Mouse (Mus musculus) intestine, embryonic 15.5 days (tissue): ENCODE results near the gene Blcap. TPM values are rescaled to one million over a fixed set of nuclear protein-coding genes. Genes with fewer than 3 reads are reported as not detected.

Experiments used
- ATAC-seq: fragments of 200-750 bp; cut with Nextera tagmentation; 2 replicates; pipeline ENCODE4 v1.8.0; 2017; ENCODE audit warnings: moderate TSS enrichment, moderate library complexity
- H3K27ac ChIP-seq: fragments of 300-500 bp; sonication (generic); 2 replicates; pipeline ENCODE4 v1.5.1; 2015; ENCODE audit warnings: mild to moderate bottlenecking, inconsistent platforms
- H3K27me3 ChIP-seq: fragments of 300-500 bp; sonication (generic); replicated peaks from 2 replicates; pipeline ENCODE4 v1.6.1; 2015; ENCODE audit warnings: inconsistent platforms
- H3K36me3 ChIP-seq: fragments of 300-500 bp; sonication (generic); 2 replicates; pipeline ENCODE4 v1.6.1; 2015; ENCODE audit warnings: inconsistent platforms
- H3K4me1 ChIP-seq: fragments of 300-500 bp; sonication (generic); replicated peaks from 2 replicates; pipeline ENCODE4 v1.6.1; 2015; ENCODE audit warnings: inconsistent platforms
- H3K4me2 ChIP-seq: fragments of 300-500 bp; sonication (generic); replicated peaks from 2 replicates; pipeline ENCODE4 v1.6.1; 2015; ENCODE audit warnings: mild to moderate bottlenecking, inconsistent platforms
- H3K4me3 ChIP-seq: fragments of 300-500 bp; sonication (generic); replicated peaks from 2 replicates; pipeline ENCODE4 v1.5.1; 2015; ENCODE audit warnings: inconsistent platforms
- H3K9ac ChIP-seq: fragments of 300-500 bp; sonication (generic); 2 replicates; pipeline ENCODE4 v1.6.1; 2015; ENCODE audit warnings: inconsistent platforms
- H3K9me3 ChIP-seq: fragments of 300-500 bp; sonication (generic); 2 replicates; pipeline ENCODE4 v1.6.1; 2016; ENCODE audit warnings: inconsistent platforms
- WGBS: fragments of 180-500 bp; shearing (Covaris S2); methylation state at CpG from one replicate; pipeline ENCODE4 v1.1.7; 2015; 5-methylcytosine and 5-hydroxymethylcytosine counted together
- polyA plus RNA-seq: library from polyadenylated mRNA; unstranded; fragments of >200 nt; fragmentation: Nextera tagmentation; extraction: Ambion mirVana; gene quantifications from 2 replicates; pipeline ENCODE4 v1.2.1, GENCODE M21; 2015

The Blcap gene
- polyA plus RNA-seq, 1 experiment from 2014 or later = 39.2 TPM

- H3K4me3 ChIP-seq = no peak overlapping the region
- H3K27me3 ChIP-seq = no peaks in the 10 kb centered on the region
- H3K9me3 ChIP-seq = 0 out of 2 replicates have a peak, but pooled peaks cover 2% of the 10 kb centered on the region
- H3K27ac ChIP-seq = peak overlapping the region; percentile 54; the same call in 1 of the 2 replicates
- 48% methylated on average over 5 of the region's 5 CpGs for whole genome bisulfite sequencing
- no peak overlapping the region for H3K9ac ChIP-seq
- no peak overlapping the region for H3K4me2 ChIP-seq
- peaks cover 17% of the 10 kb centered on the region for H3K4me1 ChIP-seq
- ATAC-seq = peak; percentile 35; the same call in 1 of the 2 replicates
- peaks cover 34% of the 10 kb centered on the region for H3K36me3 ChIP-seq
These were observed 14.9 kb downstream of the Blcap start for GRCm38 (mm10) chr2:157556074-157556698.

- Histone ChIP-seq H3K27ac (no peak overlapping the region; the same call in 1 of the 2 replicates), H3K9me3 (no peaks in the 10 kb centered on the region)
- WGBS = 69% methylated on average over 10 of the region's 10 CpGs
These were observed 18.8 kb downstream of the Blcap start for GRCm38 (mm10) chr2:157552158-157552886.

GRCm38 (mm10) chr2:157550292-157550691, 20.8 kb downstream of the Blcap start:
- Histone ChIP-seq H3K4me1 (peaks cover 9% of the 10 kb centered on the region), H3K9ac (no peak overlapping the region), H3K9me3 (no peaks in the 10 kb centered on the region), H3K27ac (no peak overlapping the region), H3K27me3 (no peaks in the 10 kb centered on the region), H3K4me2 (no peak overlapping the region), H3K36me3 (peaks cover 10% of the 10 kb centered on the region), H3K4me3 (no peak overlapping the region)
- 56% methylated on average over 4 of the region's 4 CpGs for WGBS
- ATAC-seq = no peak

More at GRCm38 (mm10) chr2:157552158-157552886, 18.8 kb downstream of the Blcap start:
- Histone ChIP-seq H3K9ac (no peak overlapping the region), H3K4me3 (no peak overlapping the region), H3K4me2 (no peak overlapping the region), H3K27me3 (no peaks in the 10 kb centered on the region), H3K4me1 (peaks cover 17% of the 10 kb centered on the region), H3K36me3 (peaks cover 21% of the 10 kb centered on the region)
- peak; percentile 34; the same call in 1 of the 2 replicates for ATAC-seq

- H3K4me2 ChIP-seq = no peak overlapping the region
- peaks cover 10% of the 10 kb centered on the region for H3K36me3 ChIP-seq
- H3K27me3 ChIP-seq = no peaks in the 10 kb centered on the region
- no peak overlapping the region for H3K27ac ChIP-seq
- no peak for ATAC-seq
- H3K9ac ChIP-seq = no peak overlapping the region
- no peaks in the 10 kb centered on the region for H3K9me3 ChIP-seq
- no peaks in the 10 kb centered on the region for H3K4me1 ChIP-seq
- no peak overlapping the region for H3K4me3 ChIP-seq
These were observed 24.4 kb downstream of the Blcap start for GRCm38 (mm10) chr2:157546686-157547085.

GRCm38 (mm10) chr2:157544333-157544888, 26.7 kb downstream of the Blcap start:
- ATAC-seq = no peak
- H3K4me3 ChIP-seq = no peak overlapping the region
- H3K4me2 ChIP-seq = no peak overlapping the region
- 77% methylated on average over 9 of the region's 9 CpGs for WGBS
- H3K27ac ChIP-seq = no peak overlapping the region
- H3K9me3 ChIP-seq = no peaks in the 10 kb centered on the region
- H3K4me1 ChIP-seq = peaks cover 7% of the 10 kb centered on the region; the same call in 1 of the 2 replicates
- no peak overlapping the region for H3K9ac ChIP-seq
- H3K36me3 ChIP-seq = peaks cover 10% of the 10 kb centered on the region
- H3K27me3 ChIP-seq = no peaks in the 10 kb centered on the region

GRCm38 (mm10) chr2:157542415-157542814, 28.7 kb downstream of the Blcap start:
- 61% methylated on average over 4 of the region's 4 CpGs for WGBS
- ATAC-seq = no peak
- H3K9ac ChIP-seq = no peak overlapping the region

GRCm38 (mm10) chr2:157541631-157542030, 29.4 kb downstream of the Blcap start:
- H3K27me3 ChIP-seq = no peaks in the 10 kb centered on the region
- H3K27ac ChIP-seq = no peak overlapping the region
- H3K9me3 ChIP-seq = no peaks in the 10 kb centered on the region
- H3K4me1 ChIP-seq = peaks cover 7% of the 10 kb centered on the region; the same call in 1 of the 2 replicates
- H3K9ac ChIP-seq = no peak overlapping the region
- no peak overlapping the region for H3K4me2 ChIP-seq
- no peak overlapping the region for H3K4me3 ChIP-seq
- no peaks in the 10 kb centered on the region for H3K36me3 ChIP-seq
- WGBS = 71% methylated on average over 8 of the region's 8 CpGs
- ATAC-seq = no peak

More at GRCm38 (mm10) chr2:157542415-157542814, 28.7 kb downstream of the Blcap start:
- Histone ChIP-seq H3K4me1 (peaks cover 7% of the 10 kb centered on the region; the same call in 1 of the 2 replicates), H3K27ac (no peak overlapping the region), H3K9me3 (no peaks in the 10 kb centered on the region), H3K27me3 (no peaks in the 10 kb centered on the region), H3K4me2 (no peak overlapping the region), H3K4me3 (no peak overlapping the region), H3K36me3 (0 out of 2 replicates have a peak, but pooled peaks cover 1% of the 10 kb centered on the region)

GRCm38 (mm10) chr2:157540953-157541569, 30.0 kb downstream of the Blcap start:
- WGBS = 63% methylated on average over 9 of the region's 9 CpGs
- Histone ChIP-seq H3K9me3 (no peaks in the 10 kb centered on the region), H3K27ac (no peak overlapping the region), H3K36me3 (no peaks in the 10 kb centered on the region), H3K9ac (no peak overlapping the region), H3K4me2 (no peak overlapping the region), H3K27me3 (no peaks in the 10 kb centered on the region), H3K4me3 (no peak overlapping the region), H3K4me1 (peaks cover 7% of the 10 kb centered on the region; the same call in 1 of the 2 replicates)
- ATAC-seq = no peak

- H3K9me3 ChIP-seq = no peaks in the 10 kb centered on the region
- peaks cover 7% of the 10 kb centered on the region; the same call in 1 of the 2 replicates for H3K4me1 ChIP-seq
- no peak overlapping the region for H3K27ac ChIP-seq
- no peak overlapping the region for H3K4me3 ChIP-seq
- H3K4me2 ChIP-seq = no peak overlapping the region
- no peak overlapping the region for H3K9ac ChIP-seq
- no peaks in the 10 kb centered on the region for H3K27me3 ChIP-seq
- no peaks in the 10 kb centered on the region for H3K36me3 ChIP-seq
- ATAC-seq = peak; percentile 45; the same call in 1 of the 2 replicates
- 56% methylated on average over 24 of the region's 24 CpGs for WGBS
These were observed 30.8 kb downstream of the Blcap start for GRCm38 (mm10) chr2:157540073-157540952.

- no peak overlapping the region for H3K27ac ChIP-seq
- WGBS = 30% methylated on average over 7 of the region's 7 CpGs
These were observed 34.0 kb downstream of the Blcap start for GRCm38 (mm10) chr2:157537118-157537517.

GRCm38 (mm10) chr2:157536476-157537081, 34.5 kb downstream of the Blcap start:
- no peak for ATAC-seq
- no peak overlapping the region for H3K27ac ChIP-seq

More at GRCm38 (mm10) chr2:157537118-157537517, 34.0 kb downstream of the Blcap start:
- no peaks in the 10 kb centered on the region for H3K27me3 ChIP-seq
- H3K4me3 ChIP-seq = no peak overlapping the region
- no peak overlapping the region for H3K9ac ChIP-seq
- H3K4me2 ChIP-seq = no peak overlapping the region
- no peak for ATAC-seq
- no peaks in the 10 kb centered on the region for H3K36me3 ChIP-seq
- H3K9me3 ChIP-seq = no peaks in the 10 kb centered on the region
- peaks cover 7% of the 10 kb centered on the region; the same call in 1 of the 2 replicates for H3K4me1 ChIP-seq

More at GRCm38 (mm10) chr2:157536476-157537081, 34.5 kb downstream of the Blcap start:
- H3K4me1 ChIP-seq = peaks cover 7% of the 10 kb centered on the region; the same call in 1 of the 2 replicates
- H3K9me3 ChIP-seq = no peaks in the 10 kb centered on the region
- no peak overlapping the region for H3K9ac ChIP-seq
- H3K4me2 ChIP-seq = no peak overlapping the region
- 61% methylated on average over 7 of the region's 7 CpGs for WGBS
- H3K36me3 ChIP-seq = no peaks in the 10 kb centered on the region
- H3K4me3 ChIP-seq = no peak overlapping the region
- no peaks in the 10 kb centered on the region for H3K27me3 ChIP-seq
